Mouse (Mus musculus): ENCODE data around the gene Olfr1131.

GRCm38 (mm10) chr2:87642441-87642840 is 15.5 kb downstream of the Olfr1131 start:
- TF ChIP-seq CTCF (IDR thresholded peaks at IDR 0.05; ENCODE audit: insufficient read depth, low read depth, low read length) (no peak), POLR2A (IDR thresholded peaks at IDR 0.05; ENCODE audit: insufficient read depth, low read depth, low read length) (no peak)
